Mouse (Mus musculus): ENCODE data around the gene Sprr2j-ps.

Sprr2j-ps gene

GRCm38 (mm10) chr3:92417782-92418181, at the start of gene Sprr2j-ps:
Gene Sprr2j-ps, plus strand, starts transcription at chr3:92418082.
- DNase-seq (ENCODE audit: low spot score), result no peak

GRCm38 (mm10) chr3:92373613-92374012, 44.3 kb upstream of the Sprr2j-ps start:
- DNase-seq (ENCODE audit: low spot score), result no peak

GRCm38 (mm10) chr3:92385385-92385784, 32.5 kb upstream of the Sprr2j-ps start, which contains the start of gene Sprr2h:
Gene Sprr2h, plus strand, starts transcription at chr3:92385685.
- no peak for DNase-seq (ENCODE audit: low spot score)

GRCm38 (mm10) chr3:92394301-92394700, 23.6 kb upstream of the Sprr2j-ps start:
- no peak for DNase-seq (ENCODE audit: low spot score)

GRCm38 (mm10) chr3:92407691-92408090, 10.2 kb upstream of the Sprr2j-ps start, which contains the start of gene Sprr2i:
Gene Sprr2i, plus strand, starts transcription at chr3:92407991.
- no peak for DNase-seq (ENCODE audit: low spot score)

- no peak for DNase-seq (ENCODE audit: low spot score)
Measured at GRCm38 (mm10) chr3:92429323-92429722, 11.4 kb downstream of the Sprr2j-ps start, which contains the start of gene Gm9774. Gene Gm9774, minus strand, starts transcription at chr3:92429423.

- no peak for DNase-seq (ENCODE audit: low spot score)
Measured at GRCm38 (mm10) chr3:92432282-92432681, 14.4 kb downstream of the Sprr2j-ps start, which contains the start of gene Sprr2k. Gene Sprr2k, plus strand, starts transcription at chr3:92432582.

GRCm38 (mm10) chr3:92438689-92439088, 20.8 kb downstream of the Sprr2j-ps start, which contains the start of gene Sprr1b:
Gene Sprr1b, minus strand, starts transcription at chr3:92438789.
- DNase-seq (ENCODE audit: low spot score), result no peak

- DNase-seq (ENCODE audit: low spot score), result no peak
Measured at GRCm38 (mm10) chr3:92440177-92440576, 22.3 kb downstream of the Sprr2j-ps start.

GRCm38 (mm10) chr3:92455151-92455550, 37.3 kb downstream of the Sprr2j-ps start:
- no peak for DNase-seq (ENCODE audit: low spot score)

- no peak for DNase-seq (ENCODE audit: low spot score)
Measured at GRCm38 (mm10) chr3:92458620-92459019, 40.7 kb downstream of the Sprr2j-ps start, which contains the start of gene Sprr3. Gene Sprr3, minus strand, starts transcription at chr3:92458720.

- DNase-seq (ENCODE audit: low spot score), result no peak
Measured at GRCm38 (mm10) chr3:92466576-92466975, 48.7 kb downstream of the Sprr2j-ps start.

- DNase-seq (ENCODE audit: low spot score), result no peak
Measured at GRCm38 (mm10) chr3:92467424-92467823, 49.5 kb downstream of the Sprr2j-ps start.
